Mouse (Mus musculus) ES-Bruce4 (cell line): ENCODE results near the gene Gramd4.

Experiments
- CTCF ChIP-seq: IDR thresholded peaks from one replicate; pipeline ENCODE4 v1.8.1; 2011; ENCODE audit warnings: low read depth, low read length
- POLR2A ChIP-seq: IDR thresholded peaks from one replicate; pipeline ENCODE4 v1.8.1; 2011; ENCODE audit warnings: low read length; ENCODE audit not compliant: insufficient read depth

- TF ChIP-seq CTCF: no peak
- TF ChIP-seq POLR2A: no peak
Measured at GRCm38 (mm10) chr15:86180427-86180826, 122.9 kb downstream of the Gramd4 start.
